Mouse (Mus musculus): ENCODE measurements around the gene Clec11a.

The Clec11a gene

GRCm38 (mm10) chr7:44276461-44277249 is 30.0 kb downstream of the Clec11a start:
- no peak for DNase-seq (ENCODE audit: low read depth)

DNA sequence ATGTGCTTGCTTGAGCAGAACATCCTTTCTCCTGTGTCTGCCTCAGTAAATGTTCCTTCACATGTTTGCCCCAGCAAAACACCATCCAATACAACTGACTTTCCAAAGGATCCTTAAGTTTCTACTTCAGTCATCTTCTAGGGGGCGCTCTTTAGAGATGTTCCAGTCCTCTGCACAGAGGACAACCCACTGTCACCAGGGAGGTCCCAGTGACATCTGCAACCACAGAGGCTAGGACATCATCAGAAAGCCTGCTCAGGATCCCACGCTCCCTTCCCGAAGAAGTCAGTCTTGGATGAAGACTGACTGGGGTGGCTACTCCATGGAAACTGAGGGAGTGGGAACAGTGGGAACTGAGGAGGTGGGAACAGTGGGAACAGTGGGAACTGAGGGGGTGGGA is 31.2 kb downstream of the Clec11a start:
- no peak for DNase-seq (ENCODE audit: low read depth)

GRCm38 (mm10) chr7:44274096-44274495 is 32.6 kb downstream of the Clec11a start:
- DNase-seq (ENCODE audit: low read depth) = no peak

DNA sequence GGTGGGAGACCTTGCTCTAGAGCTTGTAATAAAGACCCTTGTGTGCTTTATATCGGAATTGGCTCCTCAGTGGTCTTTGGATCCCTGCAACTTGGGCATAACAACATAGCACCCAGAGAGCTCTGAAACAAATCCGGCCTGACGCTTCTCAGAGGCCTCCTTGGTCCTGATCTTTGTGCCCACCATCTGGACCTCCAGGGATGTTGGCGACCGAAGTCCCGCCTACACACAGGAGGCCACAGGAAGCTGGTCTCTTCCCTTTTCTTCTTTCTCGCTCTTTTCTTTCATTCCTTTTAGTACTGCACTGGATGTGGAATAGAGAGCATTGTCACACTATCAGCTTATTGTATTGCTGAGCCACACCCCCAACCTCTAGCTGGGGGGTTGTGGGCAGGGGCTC is 33.3 kb downstream of the Clec11a start:
- no peak for DNase-seq (ENCODE audit: low read depth)

GRCm38 (mm10) chr7:44272546-44272945 is 34.2 kb downstream of the Clec11a start:
- no peak for DNase-seq (ENCODE audit: low read depth)

GRCm38 (mm10) chr7:44271309-44271708 is 35.4 kb downstream of the Clec11a start:
- DNase-seq (ENCODE audit: low read depth) = no peak

DNA sequence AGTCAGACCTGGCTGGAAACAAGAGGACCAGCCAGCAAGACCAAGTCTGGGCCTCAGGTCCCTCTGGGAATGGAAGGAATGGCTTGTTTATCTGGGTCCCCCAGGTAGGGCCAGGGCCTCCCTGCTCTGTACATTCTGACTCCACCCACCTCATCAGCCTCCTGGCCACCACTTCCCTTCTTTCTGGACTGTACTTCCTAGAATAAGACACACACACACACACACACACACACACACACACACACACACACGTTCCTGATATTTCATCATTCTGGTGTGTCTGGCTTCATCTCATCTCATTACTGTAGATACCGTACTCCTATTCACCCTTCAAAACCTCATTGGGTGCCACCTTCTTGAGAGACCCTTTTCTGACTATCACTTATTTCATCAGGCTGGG is 37.3 kb downstream of the Clec11a start:
- no peak for DNase-seq (ENCODE audit: low read depth)

- DNase-seq (ENCODE audit: low read depth) = no peak
These were observed 38.6 kb downstream of the Clec11a start for GRCm38 (mm10) chr7:44268117-44268516.

- DNase-seq (ENCODE audit: low read depth) = peak; percentile 93
These were observed 43.7 kb downstream of the Clec11a start for GRCm38 (mm10) chr7:44262791-44263643.

DNA sequence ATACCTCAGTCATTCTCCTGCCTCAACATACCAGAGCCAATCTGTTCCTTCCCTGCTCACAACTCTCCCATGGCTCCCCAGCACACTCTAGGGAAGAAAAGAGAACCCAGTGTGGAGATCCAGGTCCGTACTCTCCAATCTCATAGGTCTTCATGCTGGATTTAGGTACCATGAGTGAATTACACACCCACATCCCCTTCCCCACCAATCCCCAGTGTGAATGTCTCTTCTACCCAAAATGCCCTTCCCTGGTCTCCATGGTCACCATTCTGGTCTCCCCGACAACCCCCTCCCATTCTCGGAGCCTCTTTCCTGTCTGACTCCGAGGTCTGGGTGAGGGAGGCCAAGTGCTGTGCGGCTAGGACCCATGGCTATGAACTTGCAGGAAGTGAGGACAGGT is 45.6 kb downstream of the Clec11a start, which contains the start of gene Gm15517:
Gm15517 (plus strand) TSS at position 301 of the 400 bp plus-strand sequence.
- DNase-seq (ENCODE audit: low read depth) = no peak

GRCm38 (mm10) chr7:44260410-44260809 is 46.3 kb downstream of the Clec11a start:
- no peak for DNase-seq (ENCODE audit: low read depth)

DNA sequence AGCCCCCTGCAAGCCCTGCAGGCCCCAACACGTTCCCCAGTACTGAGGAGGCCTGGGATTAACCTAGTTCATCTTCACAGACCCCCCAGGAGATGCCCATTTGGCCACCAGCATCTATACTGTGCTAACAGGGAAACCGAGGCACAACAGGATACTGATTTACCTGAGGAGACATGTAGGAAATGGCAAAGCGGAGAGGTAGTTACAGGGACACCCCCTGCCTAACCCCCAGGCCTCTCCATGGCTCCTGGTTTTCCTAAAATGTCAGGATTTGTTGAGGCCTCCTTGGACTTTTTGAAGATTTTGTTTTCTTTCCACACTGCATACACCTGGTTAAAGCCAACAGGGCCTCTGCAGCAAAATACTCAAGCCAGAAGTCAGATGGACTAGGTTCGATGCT is 49.4 kb downstream of the Clec11a start, which contains the start of gene Acp4:
Acp4 (minus strand) TSS at position 101 of the 400 bp plus-strand sequence.
- no peak for DNase-seq (ENCODE audit: low read depth)

DNA sequence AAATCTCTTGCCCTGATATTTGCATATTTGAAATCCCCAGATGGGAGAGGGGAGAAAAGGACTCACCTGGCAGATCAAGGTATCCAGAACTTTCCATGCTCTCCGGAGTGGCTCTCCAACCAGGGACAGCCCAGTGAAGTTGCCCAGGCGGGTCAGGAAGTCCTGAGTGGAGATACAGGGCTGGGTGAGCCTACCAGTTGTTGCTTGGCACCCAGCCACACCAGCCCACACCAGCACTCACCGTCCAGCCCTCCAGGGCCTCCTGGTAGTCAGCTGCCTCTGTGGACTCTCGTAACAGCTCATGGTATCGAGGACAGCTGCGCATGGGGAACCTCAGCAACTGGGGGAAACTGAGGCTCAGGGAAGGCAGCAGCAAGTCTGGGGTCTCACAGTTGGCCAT is 51.8 kb downstream of the Clec11a start:
- DNase-seq (ENCODE audit: low read depth) = no peak

DNA sequence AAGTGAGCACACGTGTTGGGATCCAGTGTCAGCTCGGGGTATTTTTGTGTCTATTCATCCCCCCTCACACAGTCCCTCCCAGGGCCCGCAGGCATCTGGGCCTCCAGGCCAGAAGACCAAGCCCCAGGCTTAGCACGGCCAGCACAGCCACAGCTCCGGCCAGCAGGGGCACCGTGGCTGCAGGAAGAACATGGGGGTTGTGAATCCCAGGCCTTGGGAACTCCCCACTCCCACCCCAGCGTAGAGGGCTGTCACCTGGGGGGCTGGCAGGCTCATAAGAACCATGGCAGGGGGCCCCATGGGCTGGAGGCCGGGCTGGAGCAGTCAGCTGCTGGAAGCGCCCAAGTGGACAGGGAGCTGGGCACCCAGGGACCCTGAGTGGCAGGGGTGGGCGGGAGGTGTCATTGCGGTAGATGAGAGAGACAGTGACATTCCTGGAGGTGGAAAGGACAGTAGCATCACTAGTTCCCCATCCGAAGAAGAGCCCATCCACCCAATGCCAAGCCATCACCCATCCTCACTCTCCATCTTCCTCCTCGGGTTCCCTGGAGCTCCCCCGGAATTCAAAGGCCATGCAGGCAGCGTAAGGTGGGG is 53.6 kb downstream of the Clec11a start:
- no peak for DNase-seq (ENCODE audit: low read depth)
